In genomic region chr13:21847883-21848282, GRCm38 (mm10) we compare ENCODE assay signal across 19 mouse cellular contexts. TPM values are rescaled to one million over a fixed set of nuclear protein-coding genes. Genes with fewer than 3 reads are reported as not detected.
DNase-seq lines count a peak whose midpoint lies in the region; ATAC-seq and TF ChIP-seq lines count a peak whose summit lies in the region.
"Had no signal": no experiment of that assay in that cellular context is flagged by ENCODE, and none has a peak within 500 bp of the region (broad histone marks: within the 10 kb centered on the region; RNA-seq: fewer than 3 reads in every experiment).

No protein-coding gene starts in this region.

- H3K4me2 ChIP-seq in hindbrain, embryonic 14.5 days (replicated peaks) = no peak overlapping the region
- H3K4me2 ChIP-seq in CH12.LX (ENCODE audit: insufficient read depth, low read depth, poor library complexity, severe bottlenecking) = no peak overlapping the region; the same call in 1 of the 2 replicates
- H3K4me2 ChIP-seq: embryonic facial prominence, embryonic 13.5 days; lung, embryonic 15.5 days had no signal

- no peaks in the 10 kb centered on the region for H3K4me1 ChIP-seq in hindbrain, embryonic 10.5 days (replicated peaks)
- no peaks in the 10 kb centered on the region for H3K4me1 ChIP-seq in hindbrain, embryonic 14.5 days (replicated peaks; ENCODE audit: control insufficient read depth, insufficient read depth, low read length)
- peaks cover 0 to 14% of the 10 kb centered on the region in 2 experiments; a peak in 3 of 4 replicates for H3K4me1 ChIP-seq in CH12.LX (ENCODE audit: control insufficient read depth in 1 of 2, insufficient read depth in 2 of 2)
- no peaks in the 10 kb centered on the region for H3K4me1 ChIP-seq in limb, embryonic 10.5 days
- no peaks in the 10 kb centered on the region for H3K4me1 ChIP-seq in lung, adult 2 months (ENCODE audit: control insufficient read depth, insufficient read depth, low read length)
- H3K4me1 ChIP-seq: embryonic facial prominence, embryonic 13.5 days had no signal

- no peaks in the 10 kb centered on the region for H3K36me3 ChIP-seq in hindbrain, embryonic 10.5 days
- H3K36me3 ChIP-seq in hindbrain, embryonic 14.5 days (replicated peaks; ENCODE audit: control insufficient read depth, insufficient read depth) = no peaks in the 10 kb centered on the region
- no peaks in the 10 kb centered on the region for H3K36me3 ChIP-seq in CH12.LX (replicated peaks in 1 of 2; ENCODE audit: control insufficient read depth in 1 of 2, insufficient read depth in 1 of 2, low read length in 1 of 2)
- H3K36me3 ChIP-seq in limb, embryonic 10.5 days = no peaks in the 10 kb centered on the region
- H3K36me3 ChIP-seq: embryonic facial prominence, embryonic 13.5 days; lung, embryonic 15.5 days had no signal

- in situ Hi-C loops in CH12.LX (cut with MboI; ENCODE audit: low pct_ligation_motif_present, low pct_unique_long_range_greater_than_20kb, low sequenced_read_pairs) = no loop called here

- dilution Hi-C loops in CH12.LX (cut with MboI; ENCODE audit: extremely low pct_ligation_motif_present, extremely low pct_unique_long_range_greater_than_20kb, low sequenced_read_pairs) = no loop called here

- no peaks in the 10 kb centered on the region for H3K79me2 ChIP-seq in CH12.LX (replicated peaks; ENCODE audit: control insufficient read depth, extremely low read depth, insufficient read depth, poor library complexity, severe bottlenecking)

- no peak for TF ChIP-seq RAD21 in CH12.LX (IDR thresholded peaks at IDR 0.05; ENCODE audit: low read depth, low read length)

- no peaks in the 10 kb centered on the region for H3K27me3 ChIP-seq in hindbrain, embryonic 10.5 days (ENCODE audit: insufficient read depth, poor library complexity, severe bottlenecking)
- H3K27me3 ChIP-seq in hindbrain, embryonic 14.5 days (ENCODE audit: control insufficient read depth, insufficient read depth, low read length) = no peaks in the 10 kb centered on the region
- no peaks in the 10 kb centered on the region for H3K27me3 ChIP-seq in CH12.LX (replicated peaks)
- H3K27me3 ChIP-seq in limb, embryonic 10.5 days (ENCODE audit: low read depth, poor library complexity, severe bottlenecking) = no peaks in the 10 kb centered on the region
- H3K27me3 ChIP-seq: embryonic facial prominence, embryonic 13.5 days; lung, embryonic 15.5 days had no signal

- H3K4me3 ChIP-seq in hindbrain, embryonic 10.5 days = peak overlapping the region; percentile 21; the same call in 1 of the 2 replicates
- no peak overlapping the region for H3K4me3 ChIP-seq in hindbrain, embryonic 14.5 days (replicated peaks; ENCODE audit: low read length)
- no peak overlapping the region for H3K4me3 ChIP-seq in CH12.LX (replicated peaks in 1 of 3; ENCODE audit: low read depth in 2 of 3, low read length in 2 of 3, poor library complexity in 1 of 3)
- H3K4me3 ChIP-seq in limb, embryonic 10.5 days = no peak overlapping the region
- H3K4me3 ChIP-seq in lung, adult 2 months (replicated peaks; ENCODE audit: extremely low read depth, low read depth, low read length) = no peak overlapping the region
- H3K4me3 ChIP-seq: embryonic facial prominence, embryonic 13.5 days; layer of hippocampus, adult 2 months; lung, embryonic 15.5 days had no signal

- TF ChIP-seq EP300 in CH12.LX (IDR thresholded peaks at IDR 0.05; ENCODE audit: low read length) = no peak

- WGBS in hindbrain, embryonic 10.5 days = 14% methylated on average over 8 of the region's 8 CpGs
- 16% methylated on average over 8 of the region's 8 CpGs for WGBS in hindbrain, embryonic 14.5 days
- 22% methylated on average over 8 of the region's 8 CpGs for WGBS in limb, embryonic 10.5 days
- WGBS in lung, adult 2 months = 55% methylated on average over 8 of the region's 8 CpGs

- TF ChIP-seq POLR2A in CH12.LX (IDR thresholded peaks at IDR 0.05; ENCODE audit: low read depth, low read length) = no peak
- no peak for TF ChIP-seq POLR2A in brain, embryonic 14.5 days (IDR thresholded peaks at IDR 0.05; ENCODE audit: borderline replicate concordance, extremely low read depth, insufficient read depth, insufficient read length, poor library complexity, severe bottlenecking)
- no peak for TF ChIP-seq POLR2A in lung, adult 2 months (IDR thresholded peaks at IDR 0.05; ENCODE audit: borderline replicate concordance, extremely low read depth, low read depth, low read length)

- no peak for TF ChIP-seq CTCF in CH12.LX (conservative IDR thresholded peaks at IDR 0.05 in 1 of 2, IDR thresholded peaks at IDR 0.05 in 1 of 2; ENCODE audit: low read depth in 2 of 2, low read length in 2 of 2)
- TF ChIP-seq CTCF in brain, embryonic 14.5 days (IDR thresholded peaks at IDR 0.05; ENCODE audit: borderline replicate concordance, extremely low read depth, insufficient read depth, insufficient read length) = no peak
- TF ChIP-seq CTCF in lung, adult 2 months (IDR thresholded peaks at IDR 0.05; ENCODE audit: insufficient read depth, low read length) = no peak

- DNase-seq in hindbrain, embryonic 10.5 days (ENCODE audit: low spot score) = peak; percentile 18
- DNase-seq in hindbrain, embryonic 14.5 days (ENCODE audit: low spot score) = no peak
- DNase-seq in CH12.LX (ENCODE audit: extremely low read depth) = peak; percentile 85
- peak; percentile 17 for DNase-seq in brain, embryonic 14.5 days (ENCODE audit: low read depth)
- peak; percentile 38 for DNase-seq in limb, embryonic 10.5 days (ENCODE audit: low spot score)
- DNase-seq in cerebellum, adult 8-10 months = no peak
- DNase-seq in layer of hippocampus, postnatal 14 days (ENCODE audit: low spot score in 2 of 2) = no peak
- DNase-seq in lung, adult 2 months = no peak
- DNase-seq: right cerebral cortex, postnatal 14 days; thymus, postnatal 36 days had no signal

- no peak overlapping the region for H3K9ac ChIP-seq in hindbrain, embryonic 14.5 days
- H3K9ac ChIP-seq in CH12.LX (ENCODE audit: insufficient read depth, low read depth) = no peak overlapping the region
- H3K9ac ChIP-seq: embryonic facial prominence, embryonic 13.5 days; lung, embryonic 15.5 days had no signal

- H3K27ac ChIP-seq in hindbrain, embryonic 10.5 days = no peak overlapping the region
- H3K27ac ChIP-seq in hindbrain, embryonic 14.5 days = no peak overlapping the region
- no peak overlapping the region for H3K27ac ChIP-seq in CH12.LX (ENCODE audit: insufficient read depth, low read depth)
- H3K27ac ChIP-seq in limb, embryonic 10.5 days = no peak overlapping the region
- H3K27ac ChIP-seq: embryonic facial prominence, embryonic 13.5 days; layer of hippocampus, adult 2 months; lung, embryonic 15.5 days had no signal

- no peaks in the 10 kb centered on the region for H3K9me3 ChIP-seq in hindbrain, embryonic 10.5 days
- H3K9me3 ChIP-seq in hindbrain, embryonic 14.5 days (ENCODE audit: control insufficient read depth, low read length) = no peaks in the 10 kb centered on the region
- H3K9me3 ChIP-seq in CH12.LX (replicated peaks; ENCODE audit: low read length) = no peaks in the 10 kb centered on the region
- no peaks in the 10 kb centered on the region for H3K9me3 ChIP-seq in limb, embryonic 10.5 days (replicated peaks)
- H3K9me3 ChIP-seq: embryonic facial prominence, embryonic 13.5 days; lung, embryonic 15.5 days had no signal

- ATAC-seq in hindbrain, embryonic 14.5 days (ENCODE audit: low FRiP score) = no peak
- ATAC-seq: forebrain, embryonic 16.5 days; intestine, embryonic 16.5 days; midbrain, embryonic 16.5 days had no signal

RNA-seq across cellular contexts. Expression of gene Hist1h2br, which starts 14.3 kb away (rescaled TPM):
- polyA plus RNA-seq in hindbrain, embryonic 10.5 days (2016; fragmentation: Nextera tagmentation; extraction: Ambion mirVana) = 19.3 and 21.2 TPM in 2 replicates
- polyA plus RNA-seq in hindbrain, embryonic 14.5 days (2014; fragmentation: Nextera tagmentation; extraction: Ambion mirVana) = 3.8 TPM in 2 replicates
- 1,633 and 2,083 TPM in 2 replicates for total RNA-seq in CH12.LX (2012; rRNA removed)
- total RNA-seq in CH12.LX (2014; rRNA removed) = 9.4 and 19.7 TPM in 2 replicates
- polyA plus RNA-seq in CH12.LX (2012; ENCODE audit: insufficient read length, low read depth) = 4.1 and 4.2 TPM in 2 replicates
- polyA plus RNA-seq in brain, embryonic 14.5 days (2012; rRNA removed) = 5.6 and 6.6 TPM in 2 replicates
- polyA plus RNA-seq in limb, embryonic 10.5 days (2016; fragmentation: Nextera tagmentation; extraction: Ambion mirVana) = 19.4 and 23.0 TPM in 2 replicates
- 10 to 100 TPM; 48.0 to 64.3 TPM for total RNA-seq in layer of hippocampus, postnatal 14 days (2021)
- polyA plus RNA-seq in lung, adult 2 months (2012; rRNA removed) = 3.3 and 6.1 TPM in 2 replicates

RNA-seq across cellular contexts. Expression of gene Hist1h2ap, which starts 14.6 kb away (rescaled TPM):
- polyA plus RNA-seq in hindbrain, embryonic 10.5 days (2016; fragmentation: Nextera tagmentation; extraction: Ambion mirVana) = 6,234 and 6,449 TPM in 2 replicates
- 574 and 576 TPM in 2 replicates for polyA plus RNA-seq in hindbrain, embryonic 14.5 days (2014; fragmentation: Nextera tagmentation; extraction: Ambion mirVana)
- 2,938 and 2,951 TPM in 2 replicates for total RNA-seq in CH12.LX (2012; rRNA removed)
- total RNA-seq in CH12.LX (2014; rRNA removed) = 50.8 and 66.8 TPM in 2 replicates
- 383 and 447 TPM in 2 replicates for polyA plus RNA-seq in CH12.LX (2012; ENCODE audit: insufficient read length, low read depth)
- 71.3 and 78.4 TPM in 2 replicates for polyA plus RNA-seq in brain, embryonic 14.5 days (2012; rRNA removed)
- 6,450 and 6,557 TPM in 2 replicates for polyA plus RNA-seq in limb, embryonic 10.5 days (2016; fragmentation: Nextera tagmentation; extraction: Ambion mirVana)
- 10 to 100 TPM; 20.7 to 37.1 TPM for total RNA-seq in layer of hippocampus, postnatal 14 days (2021)
- polyA plus RNA-seq in lung, adult 2 months (2012; rRNA removed) = 59.2 and 67.3 TPM in 2 replicates

RNA-seq across cellular contexts. Expression of gene Hist1h4n, which starts 15.9 kb away (rescaled TPM):
- 9.7 and 10.0 TPM in 2 replicates for polyA plus RNA-seq in hindbrain, embryonic 10.5 days (2016; fragmentation: Nextera tagmentation; extraction: Ambion mirVana)
- polyA plus RNA-seq in hindbrain, embryonic 14.5 days (2014; fragmentation: Nextera tagmentation; extraction: Ambion mirVana) = 5.5 and 8.9 TPM in 2 replicates
- total RNA-seq in CH12.LX (2012; rRNA removed) = 4,939 and 5,322 TPM in 2 replicates
- total RNA-seq in CH12.LX (2014; rRNA removed) = 90.5 and 152 TPM in 2 replicates
- polyA plus RNA-seq in CH12.LX (2012; ENCODE audit: insufficient read length, low read depth) = 6.4 TPM in 1 of 2 replicates, not detected in the other
- 25.9 and 58.6 TPM in 2 replicates for polyA plus RNA-seq in brain, embryonic 14.5 days (2012; rRNA removed)
- polyA plus RNA-seq in limb, embryonic 10.5 days (2016; fragmentation: Nextera tagmentation; extraction: Ambion mirVana) = 10.5 and 11.5 TPM in 2 replicates
- 10 to 100 TPM; 30.8 to 35.7 TPM for total RNA-seq in layer of hippocampus, postnatal 14 days (2021)
- 11.1 and 13.7 TPM in 2 replicates for polyA plus RNA-seq in lung, adult 2 months (2012; rRNA removed)

RNA-seq across cellular contexts. Expression of gene Hist1h4m, which starts 36.3 kb away (rescaled TPM):
- polyA plus RNA-seq in hindbrain, embryonic 10.5 days (2016; fragmentation: Nextera tagmentation; extraction: Ambion mirVana) = not detected in 2 replicates
- not detected in 2 replicates for polyA plus RNA-seq in hindbrain, embryonic 14.5 days (2014; fragmentation: Nextera tagmentation; extraction: Ambion mirVana)
- total RNA-seq in CH12.LX (2012; rRNA removed) (18.2 and 20.8 TPM in 2 replicates), CH12.LX (2014; rRNA removed) (1.6 TPM in 1 of 2 replicates, not detected in the other)
- polyA plus RNA-seq in CH12.LX (2012; ENCODE audit: insufficient read length, low read depth) = 0.70 and 12.8 TPM in 2 replicates
- polyA plus RNA-seq in brain, embryonic 14.5 days (2012; rRNA removed) = not detected in 2 replicates
- not detected in 2 replicates for polyA plus RNA-seq in limb, embryonic 10.5 days (2016; fragmentation: Nextera tagmentation; extraction: Ambion mirVana)
- 100 to 1,000 TPM; 159 to 222 TPM for total RNA-seq in layer of hippocampus, postnatal 14 days (2021)
- 3.1 TPM in 1 of 2 replicates, not detected in the other for polyA plus RNA-seq in lung, adult 2 months (2012; rRNA removed)
- polyA plus RNA-seq: embryonic facial prominence, embryonic 13.5 days; forebrain, embryonic 16.5 days; heart, embryonic 16.5 days; intestine, embryonic 16.5 days; lung, embryonic 15.5 days; midbrain, embryonic 16.5 days; stomach, embryonic 14.5 days had no signal

RNA-seq across cellular contexts. Expression of gene Hist1h2ao, which starts 37.6 kb away (rescaled TPM):
- polyA plus RNA-seq in hindbrain, embryonic 10.5 days (2016; fragmentation: Nextera tagmentation; extraction: Ambion mirVana) = 2.3 TPM in 1 of 2 replicates, not detected in the other
- not detected in 2 replicates for polyA plus RNA-seq in hindbrain, embryonic 14.5 days (2014; fragmentation: Nextera tagmentation; extraction: Ambion mirVana)
- total RNA-seq in CH12.LX (2012; rRNA removed) (not detected in 2 replicates), CH12.LX (2014; rRNA removed) (not detected in 2 replicates)
- polyA plus RNA-seq in CH12.LX (2012; ENCODE audit: insufficient read length, low read depth) = 354 and 693 TPM in 2 replicates
- not detected in 2 replicates for polyA plus RNA-seq in brain, embryonic 14.5 days (2012; rRNA removed)
- polyA plus RNA-seq in limb, embryonic 10.5 days (2016; fragmentation: Nextera tagmentation; extraction: Ambion mirVana) = 2.0 and 2.1 TPM in 2 replicates
- total RNA-seq in layer of hippocampus, postnatal 14 days (2021) = 10 to 100 TPM; 28.2 to 31.2 TPM
- not detected in 2 replicates for polyA plus RNA-seq in lung, adult 2 months (2012; rRNA removed)
- total RNA-seq: left cerebral cortex, postnatal 14 days had no signal
- polyA plus RNA-seq: embryonic facial prominence, embryonic 13.5 days; forebrain, embryonic 16.5 days; heart, embryonic 16.5 days; intestine, embryonic 16.5 days; lung, embryonic 15.5 days; midbrain, embryonic 16.5 days; stomach, embryonic 14.5 days had no signal

Comparison
In these comparisons a context has a peak if more than half of its experiments do, and no peak if none do; other contexts are left out.
1. DNase-seq: peak in hindbrain, embryonic 10.5 days (single experiment), CH12.LX (single experiment), brain, embryonic 14.5 days (single experiment) and limb, embryonic 10.5 days (single experiment); none in hindbrain, embryonic 14.5 days (single experiment), cerebellum, adult 8-10 months (single experiment), layer of hippocampus, postnatal 14 days (0 of 2) and lung, adult 2 months (single experiment).
2. RNA of gene Hist1h2ap, which starts 14.6 kb away (polyA plus RNA-seq): 6,450 to 6,557 TPM in limb, embryonic 10.5 days and 6,234 to 6,449 TPM in hindbrain, embryonic 10.5 days; 574 to 576 TPM in hindbrain, embryonic 14.5 days, 383 to 447 TPM in CH12.LX, 71.3 to 78.4 TPM in brain, embryonic 14.5 days and 59.2 to 67.3 TPM in lung, adult 2 months; every median in the first group is over 10 times any median in the second.